Mouse (Mus musculus) monocyte, adult 5-6 weeks (primary cell): ENCODE data around the gene Qrsl1. TPM values are rescaled to one million over a fixed set of nuclear protein-coding genes. Genes with fewer than 3 reads are reported as not detected.

Experiments
- ATAC-seq: fragments of 153-309, 156-312 bp; replicated peaks from 2 replicates; pipeline ENCODE4 v1.8.0; 2017; ENCODE audit warnings: mild to moderate bottlenecking; ENCODE audit not compliant: low TSS enrichment, insufficient number of reproducible peaks, severe bottlenecking, poor library complexity, low FRiP score
- total RNA-seq: library from RNA; stranded (forward); fragments of 200-1000, 200-491, 200-594 nt; gene quantifications from 3 replicates; pipeline ENCODE4 v1.2.3, GENCODE M21; 2017

The Qrsl1 gene
- total RNA-seq, 1 experiment from 2014 or later, result 6.5 TPM

- ATAC-seq, result no peak
Measured at GRCm38 (mm10) chr10:43892971-43893370, 8.6 kb downstream of the Qrsl1 start.

- no peak for ATAC-seq
Measured at GRCm38 (mm10) chr10:43888976-43889375, 12.6 kb downstream of the Qrsl1 start.

GRCm38 (mm10) chr10:43887676-43888075, 13.9 kb downstream of the Qrsl1 start:
- no peak for ATAC-seq

DNA sequence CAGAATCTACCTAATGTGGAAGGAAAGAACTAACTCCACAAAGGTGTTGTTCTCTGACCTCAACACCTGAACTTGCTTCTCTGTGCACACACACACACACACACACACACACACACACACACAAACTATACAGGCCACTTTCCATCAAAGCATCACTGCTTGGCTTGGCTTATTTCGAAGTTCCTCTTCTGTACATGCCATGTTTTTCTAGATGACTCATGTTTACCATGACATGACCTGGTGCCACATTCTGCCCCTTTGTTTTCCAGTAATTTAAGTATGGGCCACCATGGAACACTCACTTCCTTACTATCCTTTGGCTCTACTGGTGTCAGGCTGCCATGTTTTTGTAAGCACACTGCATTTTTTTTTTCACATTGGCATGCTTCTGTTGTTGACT, 30.1 kb downstream of the Qrsl1 start:
- ATAC-seq, result no peak

- ATAC-seq, result peak; percentile 57; the same call in 1 of the 2 replicates
Measured at GRCm38 (mm10) chr10:43870752-43871151, 30.8 kb downstream of the Qrsl1 start.

DNA sequence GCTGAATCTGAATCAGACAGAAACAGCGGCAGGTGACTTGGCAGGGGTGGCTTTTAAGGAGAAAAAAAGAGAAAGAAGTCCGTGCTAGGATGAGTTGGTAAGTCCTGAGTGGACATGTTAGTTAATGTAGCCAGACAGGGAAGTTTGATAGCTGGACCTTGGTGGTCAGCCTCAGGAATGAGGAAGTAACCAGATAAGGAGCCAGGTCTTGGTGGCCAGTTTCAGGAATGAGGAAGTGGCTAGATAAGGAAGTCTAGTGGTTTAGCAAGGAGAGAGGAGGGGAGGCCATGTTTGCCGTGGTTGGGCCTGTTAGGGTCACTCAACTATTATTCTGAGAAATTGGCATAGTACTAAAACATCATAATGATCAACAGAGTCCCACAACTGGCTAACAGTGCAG, 45.2 kb downstream of the Qrsl1 start:
- peak; percentile 97 for ATAC-seq

DNA sequence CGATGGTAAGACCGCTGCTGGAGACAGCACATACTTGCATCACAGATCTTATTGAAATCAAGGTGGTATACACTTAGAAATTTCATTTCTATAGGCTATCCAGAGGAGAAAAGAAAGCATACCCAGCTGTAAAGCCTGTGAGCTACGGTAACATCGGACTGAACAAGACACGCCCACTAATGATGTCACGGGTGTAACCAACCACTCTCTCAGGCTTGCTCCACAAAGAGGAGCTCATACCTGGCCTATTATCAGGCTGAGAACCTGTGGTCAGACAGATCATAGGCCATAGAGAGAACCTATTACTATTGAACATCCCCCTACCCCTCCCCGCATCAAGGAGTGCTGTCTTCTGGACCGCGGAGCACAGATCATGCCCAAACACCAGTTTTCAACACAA, 45.6 kb downstream of the Qrsl1 start:
- ATAC-seq, result 0 out of 2 replicates have a peak, but pooled peaks have one; percentile 19

- no peak for ATAC-seq
Measured at GRCm38 (mm10) chr10:43851898-43852297, 49.6 kb downstream of the Qrsl1 start.

DNA sequence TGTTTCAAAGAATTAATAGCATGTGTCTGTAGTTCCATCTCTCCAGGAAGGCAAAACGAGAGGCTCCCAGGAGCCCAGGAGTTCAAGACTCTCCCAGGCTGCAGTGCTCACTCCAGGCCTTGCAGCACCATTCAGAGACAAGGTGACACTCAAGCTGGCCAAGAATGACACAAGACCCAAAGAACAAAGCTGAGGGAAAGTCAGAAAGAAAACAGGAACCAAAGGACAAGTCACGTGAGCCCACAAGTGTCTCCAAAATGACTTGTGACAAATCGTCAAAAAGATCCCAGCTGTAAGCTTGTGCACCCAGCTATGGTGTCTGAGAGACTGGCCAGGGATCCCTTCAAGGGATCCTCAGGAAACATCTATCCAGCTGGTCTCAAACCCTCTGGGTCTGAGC, 52.1 kb downstream of the Qrsl1 start:
- ATAC-seq, result no peak; the same call in 1 of the 2 replicates

DNA sequence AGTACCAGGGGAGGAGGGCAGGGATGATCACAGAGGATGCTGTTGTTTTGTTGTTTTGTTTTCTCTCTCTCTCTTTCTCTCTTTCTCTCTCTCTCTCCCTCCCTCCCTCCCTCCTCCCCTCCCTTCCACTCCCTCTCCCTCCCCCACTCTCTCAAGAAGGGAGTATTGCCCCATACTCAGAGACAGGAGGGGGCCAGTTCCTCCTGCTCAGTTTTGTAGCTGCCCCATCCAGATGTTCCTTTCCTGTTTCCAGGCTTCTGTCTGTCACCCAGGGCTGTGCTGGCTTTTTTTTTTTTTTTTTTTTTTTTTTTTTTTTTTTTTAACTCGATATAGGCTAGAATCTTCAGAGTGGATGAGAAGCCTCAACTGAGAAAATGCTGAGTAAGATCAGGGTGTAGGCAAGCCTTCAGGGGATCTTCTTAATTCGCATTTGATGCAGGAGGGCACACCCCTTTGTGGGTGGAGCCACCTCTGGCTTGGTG, 55.4 kb downstream of the Qrsl1 start:
- no peak for ATAC-seq

DNA sequence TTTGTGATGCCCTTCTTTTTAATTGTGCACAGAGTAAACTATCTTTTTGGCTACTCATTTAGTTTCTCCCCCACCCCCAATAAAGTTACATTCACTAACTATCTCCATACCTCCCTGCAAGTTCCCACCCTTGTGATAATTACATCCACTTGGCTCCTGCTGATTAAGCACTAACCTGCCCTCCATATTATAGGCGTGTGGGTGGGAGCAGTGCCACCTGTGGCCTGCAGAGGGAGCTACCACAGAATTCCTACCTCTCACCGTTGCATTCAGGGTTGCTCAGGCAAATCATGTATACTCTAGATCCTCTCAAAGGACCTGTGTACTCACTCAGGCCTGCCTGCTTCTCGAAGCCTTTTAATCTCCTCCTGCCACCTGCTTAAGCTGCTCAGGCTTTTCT, 56.1 kb downstream of the Qrsl1 start:
- no peak for ATAC-seq

DNA sequence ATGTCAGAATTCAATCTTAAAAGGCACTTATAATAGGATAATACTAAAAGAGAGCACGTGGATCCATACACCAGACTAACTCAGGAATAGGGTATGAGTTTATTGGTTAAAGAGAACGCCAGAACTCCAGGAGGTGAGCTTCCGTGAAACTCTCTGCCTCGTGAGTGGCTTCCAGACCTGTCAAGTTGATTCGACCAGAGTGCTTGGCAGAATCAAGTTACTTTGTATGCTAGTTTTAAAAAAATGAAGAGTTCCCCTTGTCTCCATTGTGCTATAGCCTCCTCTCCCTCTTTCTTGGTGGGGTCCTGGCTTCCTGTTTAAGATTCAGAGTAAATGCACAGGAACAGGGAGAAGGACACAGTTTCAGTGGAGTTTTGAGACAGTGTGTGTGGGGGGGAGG, 60.1 kb downstream of the Qrsl1 start:
- ATAC-seq, result no peak

GRCm38 (mm10) chr10:43832868-43833267, 68.7 kb downstream of the Qrsl1 start:
- no peak for ATAC-seq

GRCm38 (mm10) chr10:43830251-43831018, 71.1 kb downstream of the Qrsl1 start:
- ATAC-seq, result no peak

- no peak for ATAC-seq
Measured at GRCm38 (mm10) chr10:43828686-43829015, 72.9 kb downstream of the Qrsl1 start.

- ATAC-seq, result no peak
Measured at GRCm38 (mm10) chr10:43827958-43828685, 73.4 kb downstream of the Qrsl1 start.

GRCm38 (mm10) chr10:43826773-43827621, 74.5 kb downstream of the Qrsl1 start:
- ATAC-seq, result peak; percentile 60

GRCm38 (mm10) chr10:43825696-43826095, 75.8 kb downstream of the Qrsl1 start:
- ATAC-seq, result no peak

- no peak for ATAC-seq
Measured at GRCm38 (mm10) chr10:43824713-43825112, 76.8 kb downstream of the Qrsl1 start.
